Mouse (Mus musculus) MEL (cell line): ENCODE data around the gene Gm20521. TPM values are rescaled to one million over a fixed set of nuclear protein-coding genes. Genes with fewer than 3 reads are reported as not detected.

ENCODE experiments used
- DNase-seq: peaks from one replicate; pipeline ENCODE4 v3.0.0; 2011; ENCODE audit warnings: low read depth, low spot score
- H3K27ac ChIP-seq: 2 replicates; pipeline ENCODE4 v1.5.1; 2012; ENCODE audit warnings: low read depth, mild to moderate bottlenecking, control low read depth, low read length, moderate library complexity; ENCODE audit not compliant: control insufficient read depth
- H3K27me3 ChIP-seq, 2 experiments: fragments of 150-350 bp in 1 of 2; sonication (generic) in 1 of 2; 2 replicates each; pipeline ENCODE4 v1.6.1; 2012; ENCODE audit warnings: low read length in 2 of 2, mild to moderate bottlenecking in 2 of 2, improper control_type of control experiment in 1 of 2, moderate library complexity in 1 of 2; ENCODE audit not compliant: insufficient read depth in 2 of 2, control insufficient read depth in 1 of 2
- H3K36me3 ChIP-seq, 2 experiments: 2 replicates each; pipeline ENCODE4 v1.6.1; 2012 to 2014; ENCODE audit warnings: low read length in 2 of 2, improper control_type of control experiment in 1 of 2, inconsistent platforms in 1 of 2, mild to moderate bottlenecking in 1 of 2; ENCODE audit not compliant: insufficient read depth in 2 of 2, control insufficient read depth in 1 of 2
- H3K4me1 ChIP-seq, 2 experiments: fragments of 150-350 bp in 1 of 2; sonication (generic) in 1 of 2; 2 replicates each; pipeline ENCODE4 v1.6.1; 2012; ENCODE audit warnings: low read length in 2 of 2, improper control_type of control experiment in 1 of 2, mild to moderate bottlenecking in 1 of 2; ENCODE audit not compliant: insufficient read depth in 2 of 2, control insufficient read depth in 1 of 2
- H3K4me3 ChIP-seq, 2 experiments: fragments of 150-350 bp in 1 of 2; sonication (generic) in 1 of 2; 2 replicates each; pipeline ENCODE4 v1.5.1; 2012; ENCODE audit warnings: low read depth in 2 of 2, low read length in 2 of 2, mild to moderate bottlenecking in 2 of 2, moderate library complexity in 2 of 2, control low read depth in 1 of 2, improper control_type of control experiment in 1 of 2; ENCODE audit not compliant: control insufficient read depth in 1 of 2, insufficient read depth in 1 of 2
- H3K79me2 ChIP-seq: 2 replicates; pipeline ENCODE4 v1.6.1; 2012; ENCODE audit warnings: mild to moderate bottlenecking, low read length, moderate library complexity; ENCODE audit not compliant: control insufficient read depth, poor library complexity, insufficient read depth
- H3K9ac ChIP-seq: 2 replicates; pipeline ENCODE4 v1.6.1; 2012; ENCODE audit warnings: low read depth, mild to moderate bottlenecking, control low read depth, low read length, moderate library complexity; ENCODE audit not compliant: control insufficient read depth, poor library complexity, severe bottlenecking
- H3K9me3 ChIP-seq: fragments of 150-350 bp; sonication (generic); replicated peaks from 2 replicates; pipeline ENCODE4 v1.6.1; 2012; ENCODE audit warnings: mild to moderate bottlenecking, low read length, improper control_type of control experiment, moderate library complexity; ENCODE audit not compliant: insufficient read depth
- BHLHE40 ChIP-seq: IDR thresholded peaks from 2 replicates; pipeline ENCODE4 v1.6.1; 2012; ENCODE audit warnings: low read depth, mild to moderate bottlenecking, inconsistent platforms, low read length, improper control_type of control experiment, borderline replicate concordance
- CHD1 ChIP-seq: IDR thresholded peaks from 2 replicates; pipeline ENCODE4 v1.6.1; 2012; ENCODE audit warnings: low read depth, mild to moderate bottlenecking, inconsistent platforms, low read length, improper control_type of control experiment
- CHD2 ChIP-seq: IDR thresholded peaks from 2 replicates; pipeline ENCODE4 v1.6.1; 2011; ENCODE audit warnings: low read length, improper control_type of control experiment
- CTCF ChIP-seq, 3 experiments: IDR thresholded peaks in 2 of 3; conservative IDR thresholded peaks in 1 of 3; 2 replicates each; pipeline ENCODE4 v1.5.1; 2011 to 2012; ENCODE audit warnings: low read length in 3 of 3, low read depth in 2 of 3, mild to moderate bottlenecking in 2 of 3, improper control_type of control experiment in 1 of 3, inconsistent platforms in 1 of 3, mixed read lengths in 1 of 3, moderate library complexity in 1 of 3; ENCODE audit not compliant: control insufficient read depth in 1 of 3, insufficient read depth in 1 of 3, poor library complexity in 1 of 3, severe bottlenecking in 1 of 3
- E2F4 ChIP-seq: IDR thresholded peaks from 2 replicates; pipeline ENCODE4 v1.6.1; 2011; ENCODE audit warnings: low read depth, low read length, improper control_type of control experiment, borderline replicate concordance
- ELF1 ChIP-seq: IDR thresholded peaks from 2 replicates; pipeline ENCODE4 v1.6.1; 2014; ENCODE audit warnings: low read depth, mild to moderate bottlenecking, inconsistent platforms, low read length, improper control_type of control experiment, moderate library complexity
- EP300 ChIP-seq, 2 experiments: IDR thresholded peaks; 2 replicates each; pipeline ENCODE4 v1.6.1; 2011; ENCODE audit warnings: improper control_type of control experiment in 2 of 2, low read length in 2 of 2, low read depth in 1 of 2, mild to moderate bottlenecking in 1 of 2
- ETS1 ChIP-seq: IDR thresholded peaks from 2 replicates; pipeline ENCODE4 v1.6.1; 2012; ENCODE audit warnings: low read depth, mild to moderate bottlenecking, inconsistent platforms, low read length, improper control_type of control experiment, moderate library complexity
- GATA1 ChIP-seq: IDR thresholded peaks from 2 replicates; pipeline ENCODE4 v1.6.1; 2011; ENCODE audit warnings: low read depth, low read length, improper control_type of control experiment
- HCFC1 ChIP-seq: IDR thresholded peaks from 2 replicates; pipeline ENCODE4 v1.6.1; 2012; ENCODE audit warnings: low read depth, mild to moderate bottlenecking, inconsistent platforms, low read length, improper control_type of control experiment, moderate library complexity
- JUND ChIP-seq: IDR thresholded peaks from 2 replicates; pipeline ENCODE4 v1.6.1; 2011; ENCODE audit warnings: low read depth, mild to moderate bottlenecking, improper control_type of control experiment, low read length
- KAT2A ChIP-seq: conservative IDR thresholded peaks from 2 replicates; pipeline ENCODE4 v1.6.1; 2012; ENCODE audit warnings: low read depth, low read length, improper control_type of control experiment, inconsistent platforms
- MAX ChIP-seq: IDR thresholded peaks from 2 replicates; pipeline ENCODE4 v1.6.1; 2011; ENCODE audit warnings: low read length, improper control_type of control experiment
- MAZ ChIP-seq: IDR thresholded peaks from 2 replicates; pipeline ENCODE4 v1.6.1; 2012; ENCODE audit warnings: low read depth, mild to moderate bottlenecking, inconsistent platforms, low read length, improper control_type of control experiment
- MEF2A ChIP-seq: IDR thresholded peaks from 2 replicates; pipeline ENCODE4 v1.6.1; 2014; ENCODE audit warnings: low read depth, mild to moderate bottlenecking, inconsistent platforms, low read length, improper control_type of control experiment; ENCODE audit not compliant: poor library complexity, insufficient replicate concordance, severe bottlenecking; ENCODE audit errors: extremely low read depth
- MXI1 ChIP-seq: IDR thresholded peaks from 2 replicates; pipeline ENCODE4 v1.6.1; 2011; ENCODE audit warnings: mild to moderate bottlenecking, low read depth, low read length, improper control_type of control experiment
- MYB ChIP-seq: IDR thresholded peaks from 2 replicates; pipeline ENCODE4 v1.6.1; 2011; ENCODE audit warnings: mild to moderate bottlenecking, low read depth, low read length, improper control_type of control experiment
- MYC ChIP-seq: IDR thresholded peaks from 2 replicates; pipeline ENCODE4 v1.6.1; 2011; ENCODE audit warnings: low read depth, mild to moderate bottlenecking, low read length, improper control_type of control experiment, moderate library complexity
- NELFE ChIP-seq: IDR thresholded peaks from 2 replicates; pipeline ENCODE4 v1.6.1; 2011; ENCODE audit warnings: low read depth, low read length, improper control_type of control experiment
- NRF1 ChIP-seq: IDR thresholded peaks from 2 replicates; pipeline ENCODE4 v1.6.1; 2014; ENCODE audit warnings: low read depth, mild to moderate bottlenecking, inconsistent platforms, low read length, improper control_type of control experiment, moderate library complexity; ENCODE audit not compliant: poor library complexity, insufficient read depth, severe bottlenecking
- POLR2A ChIP-seq, 2 experiments: IDR thresholded peaks; 2 replicates each; pipeline ENCODE4 v1.6.1; 2011 to 2012; ENCODE audit warnings: low read length in 2 of 2, mild to moderate bottlenecking in 2 of 2, control low read depth in 1 of 2, improper control_type of control experiment in 1 of 2, low read depth in 1 of 2, moderate library complexity in 1 of 2; ENCODE audit not compliant: control insufficient read depth in 1 of 2, insufficient read depth in 1 of 2, poor library complexity in 1 of 2
- POLR2AphosphoS5 ChIP-seq: IDR thresholded peaks from 2 replicates; pipeline ENCODE4 v1.6.1; 2012; ENCODE audit warnings: low read depth, borderline replicate concordance, mild to moderate bottlenecking, inconsistent platforms, low read length, moderate library complexity, mixed read lengths
- RAD21 ChIP-seq: IDR thresholded peaks from 2 replicates; pipeline ENCODE4 v1.6.1; 2011; ENCODE audit warnings: mild to moderate bottlenecking, low read depth, low read length, improper control_type of control experiment
- RCOR1 ChIP-seq: IDR thresholded peaks from 2 replicates; pipeline ENCODE4 v1.6.1; 2012; ENCODE audit warnings: low read depth, mild to moderate bottlenecking, inconsistent platforms, low read length, improper control_type of control experiment
- SIN3A ChIP-seq: IDR thresholded peaks from 2 replicates; pipeline ENCODE4 v1.6.1; 2012; ENCODE audit warnings: low read length, improper control_type of control experiment, inconsistent platforms
- SMC3 ChIP-seq: IDR thresholded peaks from 2 replicates; pipeline ENCODE4 v1.6.1; 2011; ENCODE audit warnings: low read depth, low read length, improper control_type of control experiment
- TAL1 ChIP-seq: IDR thresholded peaks from 2 replicates; pipeline ENCODE4 v1.6.1; 2012; ENCODE audit warnings: mild to moderate bottlenecking, inconsistent platforms, low read length, moderate library complexity, mixed read lengths
- TBP ChIP-seq: IDR thresholded peaks from 2 replicates; pipeline ENCODE4 v1.8.0; 2011; ENCODE audit warnings: low read depth, low read length, improper control_type of control experiment
- TCF12 ChIP-seq: IDR thresholded peaks from 2 replicates; pipeline ENCODE4 v1.6.1; 2014; ENCODE audit warnings: low read depth, mild to moderate bottlenecking, inconsistent platforms, low read length, improper control_type of control experiment, moderate library complexity
- UBTF ChIP-seq: IDR thresholded peaks from 2 replicates; pipeline ENCODE4 v1.6.1; 2012; ENCODE audit warnings: low read depth, mild to moderate bottlenecking, inconsistent platforms, low read length, improper control_type of control experiment, moderate library complexity, borderline replicate concordance; ENCODE audit not compliant: insufficient read depth
- USF1 ChIP-seq: IDR thresholded peaks from 2 replicates; pipeline ENCODE4 v1.6.1; 2014; ENCODE audit warnings: low read depth, mild to moderate bottlenecking, inconsistent platforms, low read length, improper control_type of control experiment, moderate library complexity
- USF2 ChIP-seq, 2 experiments: IDR thresholded peaks; 2 replicates each; pipeline ENCODE4 v1.6.1; 2011 to 2012; ENCODE audit warnings: improper control_type of control experiment in 2 of 2, low read length in 2 of 2, borderline replicate concordance in 1 of 2, inconsistent platforms in 1 of 2, low read depth in 1 of 2, mild to moderate bottlenecking in 1 of 2; ENCODE audit not compliant: insufficient read depth in 1 of 2
- ZC3H11A ChIP-seq: IDR thresholded peaks from 2 replicates; pipeline ENCODE4 v1.6.1; 2012; ENCODE audit warnings: low read depth, mild to moderate bottlenecking, inconsistent platforms, low read length, improper control_type of control experiment
- ZKSCAN1 ChIP-seq: IDR thresholded peaks from 2 replicates; pipeline ENCODE4 v1.6.1; 2012; ENCODE audit warnings: low read depth, mild to moderate bottlenecking, inconsistent platforms, low read length, improper control_type of control experiment, moderate library complexity
- ZMIZ1 ChIP-seq: IDR thresholded peaks from 2 replicates; pipeline ENCODE4 v1.6.1; 2012; ENCODE audit warnings: low read depth, mild to moderate bottlenecking, inconsistent platforms, low read length, improper control_type of control experiment, moderate library complexity
- ZNF384 ChIP-seq: IDR thresholded peaks from 2 replicates; pipeline ENCODE4 v1.6.1; 2012; ENCODE audit warnings: low read depth, mild to moderate bottlenecking, inconsistent platforms, low read length, improper control_type of control experiment
- polyA plus RNA-seq, 2 experiments: library from polyadenylated mRNA; stranded (reverse) in 1 of 2; unstranded in 1 of 2; fragments of >175 nt in 1 of 2; fragments of >200 nt in 1 of 2; gene quantifications; 2 replicates each; pipeline versions ENCODE4 v1.2.1 to v1.2.4; 2012; ENCODE audit warnings: low replicate concordance in 2 of 2, low read depth in 1 of 2; ENCODE audit not compliant: insufficient read length in 2 of 2, insufficient read depth in 1 of 2, missing spikeins in 1 of 2
- total RNA-seq: library from RNA; depleted of rRNA; stranded (reverse); fragments of 300-350 nt; gene quantifications from 2 replicates; pipeline ENCODE4 v1.2.3, GENCODE M21; 2012

Gene Gm20521
- total and polyA plus RNA-seq, 3 experiments: 0.58 to 3.4 TPM; not detected in 1

DNA sequence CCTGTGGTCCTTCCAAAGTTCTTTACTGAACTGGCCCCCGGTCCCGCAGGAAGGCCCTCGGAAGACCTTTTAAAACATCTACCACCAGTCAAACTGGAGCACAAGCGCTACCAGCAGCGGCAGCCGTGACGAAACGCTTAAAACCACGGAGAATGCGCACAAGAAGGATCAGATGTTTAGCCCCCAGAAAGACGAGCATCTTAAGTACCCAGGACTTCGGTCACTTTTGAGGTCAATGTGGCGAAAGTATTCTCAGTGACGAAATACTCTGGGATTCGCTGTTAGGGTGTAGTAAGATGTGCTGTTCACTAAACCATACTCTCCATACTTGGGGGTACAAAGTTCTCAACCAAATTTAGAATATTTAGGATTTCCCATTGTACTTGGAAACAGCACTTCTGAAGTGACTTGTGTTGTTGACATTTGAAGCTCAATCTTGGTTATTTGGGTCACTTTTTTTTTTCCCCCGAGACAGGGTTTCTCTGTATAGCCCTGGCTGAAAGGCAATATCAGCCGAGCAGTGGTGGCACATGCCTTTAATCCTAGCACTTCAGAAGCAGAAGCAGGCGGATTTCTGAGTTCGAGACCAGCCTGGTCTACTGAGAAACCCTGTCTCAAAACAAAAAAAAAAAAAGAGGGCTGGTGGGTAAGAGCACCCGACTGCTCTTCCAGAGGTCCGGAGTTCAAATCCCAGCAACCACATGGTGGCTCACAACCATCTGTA, 18.8 kb upstream of the Gm20521 start:
- H3K4me3 ChIP-seq: peak overlapping the region; percentile 77 to 96
- no peak for DNase-seq
- no peaks in the 10 kb centered on the region for H3K27me3 ChIP-seq
- peak overlapping the region; percentile 48 for H3K27ac ChIP-seq
- peaks cover 19 to 27% of the 10 kb centered on the region in 2 experiments for H3K4me1 ChIP-seq
- peaks cover 0 to 21% of the 10 kb centered on the region in 2 experiments; a peak in 2 of 4 replicates for H3K36me3 ChIP-seq
- H3K9ac ChIP-seq: peak overlapping the region; percentile 72
- H3K9me3 ChIP-seq: no peaks in the 10 kb centered on the region
- no peaks in the 10 kb centered on the region; the same call in 1 of the 2 replicates for H3K79me2 ChIP-seq
- TF ChIP-seq ZC3H11A (no peak), ZNF384 (peak; percentile 67), JUND (no peak), RAD21 (no peak), KAT2A (no peak; the same call in 1 of the 2 replicates), NELFE (no peak), USF1 (no peak), CHD1 (no peak), POLR2AphosphoS5 (no peak), CHD2 (no peak), MYB (no peak), UBTF (no peak), TAL1 (no peak), USF2 (IDR thresholded peaks at IDR 0.05; ENCODE audit: borderline replicate concordance in 1 of 2, insufficient read depth in 1 of 2, low read depth in 1 of 2, low read length in 2 of 2) (no peak), CTCF (IDR thresholded peaks at IDR 0.05 in 2 of 3, conservative IDR thresholded peaks at IDR 0.05 in 1 of 3; ENCODE audit: control insufficient read depth in 1 of 3, insufficient read depth in 1 of 3, low read depth in 2 of 3, low read length in 3 of 3, poor library complexity in 1 of 3, severe bottlenecking in 1 of 3) (no peak), ELF1 (no peak), E2F4 (no peak), HCFC1 (no peak; the same call in 1 of the 2 replicates), TCF12 (no peak), MAZ (no peak), RCOR1 (no peak), SMC3 (no peak), MAX (no peak), ZKSCAN1 (no peak), ZMIZ1 (no peak), MYC (0 out of 2 replicates have a peak, but pooled peaks have one; percentile 23), MXI1 (0 out of 2 replicates have a peak, but pooled peaks have one; percentile 47), SIN3A (peak; percentile 35; the same call in 1 of the 2 replicates), GATA1 (no peak), POLR2A (IDR thresholded peaks at IDR 0.05; ENCODE audit: control insufficient read depth in 1 of 2, insufficient read depth in 1 of 2, low read depth in 1 of 2, low read length in 2 of 2, poor library complexity in 1 of 2) (no peak), BHLHE40 (no peak), TBP (peak; percentile 95), MEF2A (no peak), NRF1 (no peak), ETS1 (no peak), EP300 (IDR thresholded peaks at IDR 0.05; ENCODE audit: low read depth in 1 of 2, low read length in 2 of 2) (no peak)
